Mouse (Mus musculus) cerebellum, adult 9-11 months (tissue): Measurements from ENCODE around the gene Zfhx3.

Source experiments
- DNase-seq: peaks from one replicate; pipeline ENCODE4 v3.0.0; 2022

Gene Zfhx3

DNA sequence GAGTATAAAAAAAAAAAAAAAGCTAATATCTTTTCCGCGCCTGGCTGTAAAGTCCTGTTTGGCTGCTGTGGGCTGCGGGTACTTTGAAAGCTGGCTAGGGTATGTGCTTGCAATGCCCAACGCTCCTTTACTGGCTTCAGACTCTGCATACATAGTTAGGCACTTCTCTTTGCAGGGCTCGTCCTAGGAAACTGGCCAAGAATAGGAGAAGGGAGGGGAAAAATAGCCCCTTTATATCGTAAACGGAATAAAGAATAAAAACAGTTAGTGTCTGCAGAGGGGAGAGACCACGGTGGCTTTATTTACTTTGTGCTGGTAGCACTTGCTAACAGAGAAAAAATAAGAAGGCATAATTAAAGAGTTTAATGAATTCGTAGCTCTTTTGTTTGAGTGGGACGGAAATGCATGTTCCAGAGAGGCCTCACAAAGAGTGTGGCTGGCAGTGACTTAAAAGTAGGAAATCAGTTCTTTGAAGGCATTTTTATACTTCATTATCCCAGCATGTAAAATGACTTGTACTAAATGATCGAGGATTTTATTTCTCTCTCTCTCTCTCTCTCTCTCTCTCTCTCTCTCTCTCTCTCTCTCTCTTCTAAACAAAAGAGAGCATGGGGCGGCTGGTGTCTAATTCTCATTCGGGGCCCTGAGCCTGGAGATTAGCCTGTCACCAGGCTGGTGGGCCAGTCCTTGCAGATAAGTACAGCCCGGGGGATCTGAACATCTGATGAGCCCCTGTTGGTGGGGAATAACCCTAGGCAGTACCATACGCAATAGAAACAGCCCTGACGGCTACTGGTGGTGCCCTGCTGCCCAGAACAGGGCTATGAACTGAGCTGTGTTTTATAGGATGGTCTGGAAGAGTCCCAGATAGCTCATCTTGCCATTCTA lies 159.8 kb downstream of the Zfhx3 start:
- DNase-seq: no peak

DNA sequence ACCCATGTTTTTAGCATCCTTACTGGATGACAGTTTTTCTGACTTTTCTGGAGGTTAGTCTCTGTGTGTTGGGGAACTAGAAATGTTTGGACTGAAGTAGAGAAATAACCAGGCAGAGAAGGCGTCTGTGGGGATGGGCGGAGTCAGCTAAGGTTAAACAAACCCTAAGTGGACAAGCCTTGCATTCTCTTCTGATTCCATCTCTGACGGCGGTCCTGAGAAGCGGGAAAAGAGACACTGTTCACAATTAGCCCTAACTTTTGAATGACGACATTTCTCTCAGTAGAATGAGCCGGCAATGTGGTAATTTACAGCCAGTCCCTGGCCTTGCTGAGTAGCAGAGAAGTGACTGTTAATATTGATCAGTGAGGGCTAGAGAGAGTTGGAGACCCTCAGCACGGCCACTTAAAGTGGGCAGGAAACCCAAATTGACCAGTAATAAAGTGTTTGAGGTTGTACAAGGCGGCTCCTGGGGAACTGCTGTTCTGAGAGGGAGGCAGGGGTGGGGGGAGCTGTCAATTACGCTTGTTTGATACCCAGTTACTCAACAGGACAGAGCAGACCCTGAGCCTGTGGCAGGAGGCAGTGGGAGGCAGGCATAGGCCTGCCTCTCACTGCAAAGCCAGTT lies 162.1 kb downstream of the Zfhx3 start:
- no peak for DNase-seq

DNA sequence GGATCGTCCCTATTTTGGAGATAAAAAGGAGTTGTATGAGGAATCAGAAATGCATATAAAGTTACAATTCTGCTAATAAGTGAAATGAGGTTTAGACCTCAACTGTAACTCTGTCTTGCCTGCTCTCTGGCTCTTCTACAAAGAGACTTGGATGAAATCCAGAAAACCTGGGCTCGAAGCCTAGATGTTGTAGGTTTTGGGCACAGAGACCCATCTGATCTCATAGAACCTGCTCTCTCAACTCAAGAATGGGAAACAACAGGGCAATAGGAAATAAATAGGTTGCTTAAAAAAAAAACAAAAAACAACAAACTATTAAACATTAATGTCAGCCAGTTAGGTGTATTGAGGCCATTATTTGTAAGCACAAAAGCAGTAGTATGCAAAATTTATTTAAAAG lies 182.6 kb downstream of the Zfhx3 start:
- no peak for DNase-seq

DNA sequence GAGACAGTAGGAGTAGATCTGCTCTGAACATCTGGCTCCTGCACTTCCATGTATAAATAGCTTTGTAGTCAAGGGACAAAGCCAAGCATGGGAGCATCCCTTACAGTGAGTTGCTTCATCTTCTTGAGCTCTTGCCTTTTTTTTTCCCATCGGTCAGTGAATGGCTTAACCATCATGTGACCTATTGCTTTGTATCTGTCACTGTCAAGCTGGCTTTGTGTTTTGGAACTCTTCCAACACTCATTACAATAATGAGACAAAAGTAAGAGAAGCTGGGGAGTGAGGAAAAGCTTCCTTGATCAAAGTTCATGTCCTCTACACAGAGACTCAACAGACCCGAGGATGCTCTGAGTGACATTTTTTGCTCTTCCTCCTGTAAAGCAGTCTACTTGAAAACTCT lies 183.0 kb downstream of the Zfhx3 start:
- DNase-seq: no peak

DNA sequence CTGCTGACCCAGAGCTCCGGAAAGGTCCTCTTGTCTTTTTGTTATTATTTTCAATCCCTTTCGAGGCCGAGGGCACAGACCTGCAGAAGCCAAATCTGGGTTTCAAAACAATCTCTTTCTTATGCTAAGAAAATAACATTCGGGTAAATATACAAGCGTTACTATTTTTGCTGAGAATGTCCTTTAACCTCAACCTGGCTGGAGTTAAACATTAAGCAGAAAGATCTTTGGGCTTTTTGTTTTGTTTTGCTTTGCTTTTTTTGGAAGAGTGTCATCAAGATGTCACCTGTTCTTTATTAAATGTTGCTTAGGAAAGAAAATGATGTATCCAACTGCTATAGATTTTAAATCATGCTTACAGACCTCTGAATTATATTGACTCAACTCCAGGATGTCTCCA lies 204.1 kb downstream of the Zfhx3 start:
- DNase-seq: no peak

DNA sequence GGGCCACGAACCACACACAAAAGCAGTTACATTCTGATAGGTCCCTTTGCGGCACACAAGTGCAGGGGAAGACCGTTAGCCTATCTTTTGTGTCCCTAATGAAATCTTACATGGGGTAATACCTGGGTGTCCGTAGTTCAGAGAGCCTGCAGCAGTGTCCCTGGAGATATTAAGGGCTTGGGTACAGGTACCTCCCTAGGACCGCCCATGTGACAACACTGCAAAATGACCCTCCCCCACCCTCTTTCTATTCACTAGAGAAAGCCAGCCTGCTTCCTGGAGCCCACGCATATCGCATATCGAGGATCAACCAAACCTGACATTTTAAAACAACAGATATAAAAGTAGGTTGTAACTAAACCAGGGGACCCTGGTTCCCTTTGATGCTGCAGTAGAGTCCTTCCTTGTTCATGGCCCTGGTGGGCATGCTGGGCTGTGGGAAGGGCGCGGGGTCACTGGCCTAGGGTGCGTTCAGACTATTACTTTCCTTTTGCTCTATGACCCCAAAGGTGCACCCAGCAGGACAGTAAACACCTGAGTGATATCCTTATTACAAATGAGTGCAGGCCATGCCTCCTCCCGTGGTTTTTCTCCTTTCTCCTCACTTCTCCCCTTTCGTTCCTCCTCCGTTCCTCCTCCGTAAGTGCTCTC lies 206.3 kb downstream of the Zfhx3 start:
- no peak for DNase-seq

DNA sequence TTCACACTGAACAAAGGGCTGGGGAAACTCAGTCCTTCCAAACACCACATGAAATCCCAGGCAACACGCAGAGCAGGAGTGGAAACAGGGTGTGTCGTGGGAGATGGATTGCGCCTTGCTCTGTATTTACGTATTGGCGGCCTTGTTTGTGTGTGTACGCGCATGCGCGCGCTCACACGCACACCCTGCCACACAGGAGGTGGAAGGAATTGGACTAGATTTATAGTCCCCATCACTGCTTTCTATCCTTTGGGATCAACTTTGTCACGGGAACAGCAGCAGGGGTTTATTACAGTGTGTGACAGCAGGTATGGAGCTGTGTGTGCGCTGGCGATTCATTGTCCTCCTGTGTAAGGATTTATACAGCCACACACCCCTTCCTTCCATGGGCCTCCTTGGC lies 228.4 kb downstream of the Zfhx3 start:
- DNase-seq: no peak

DNA sequence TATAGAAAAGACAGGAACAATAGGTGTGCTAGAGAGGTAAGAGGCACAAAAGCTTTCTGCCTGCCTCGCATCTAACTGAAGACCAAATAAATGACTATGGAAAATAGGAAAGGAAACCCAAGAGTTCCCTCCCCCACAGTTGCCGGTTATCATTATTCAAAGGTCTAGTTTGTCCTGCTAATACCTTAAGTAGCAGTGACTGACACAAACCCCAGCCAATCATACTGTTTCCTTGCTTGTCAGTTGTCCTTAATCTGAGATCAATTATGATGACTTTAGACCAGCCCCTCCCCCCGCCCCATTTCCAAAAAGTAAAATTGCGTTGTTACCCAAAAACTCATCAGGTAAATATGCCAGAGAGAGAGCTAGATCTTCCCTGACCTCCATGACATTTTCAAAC lies 240.9 kb downstream of the Zfhx3 start:
- DNase-seq: no peak

DNA sequence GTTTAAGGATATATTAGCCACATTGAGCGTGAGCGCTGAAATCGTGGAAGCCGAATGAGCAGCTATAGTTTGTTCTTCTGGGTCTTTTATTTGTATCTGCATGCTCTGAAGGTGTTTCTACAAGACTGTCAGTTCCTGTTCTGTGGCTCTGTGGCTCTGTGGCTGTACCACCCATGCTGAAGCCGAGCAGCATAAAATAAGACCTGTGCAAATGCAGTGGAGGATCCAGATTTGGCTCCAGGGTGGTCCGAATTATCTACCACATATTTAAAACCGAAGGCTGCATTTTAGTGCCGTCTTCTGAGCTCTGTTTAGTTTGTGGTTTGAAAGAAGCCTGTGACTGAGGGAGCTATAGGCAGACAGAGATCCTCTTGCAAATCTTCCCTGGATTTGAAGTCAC lies 241.5 kb downstream of the Zfhx3 start:
- no peak for DNase-seq

DNA sequence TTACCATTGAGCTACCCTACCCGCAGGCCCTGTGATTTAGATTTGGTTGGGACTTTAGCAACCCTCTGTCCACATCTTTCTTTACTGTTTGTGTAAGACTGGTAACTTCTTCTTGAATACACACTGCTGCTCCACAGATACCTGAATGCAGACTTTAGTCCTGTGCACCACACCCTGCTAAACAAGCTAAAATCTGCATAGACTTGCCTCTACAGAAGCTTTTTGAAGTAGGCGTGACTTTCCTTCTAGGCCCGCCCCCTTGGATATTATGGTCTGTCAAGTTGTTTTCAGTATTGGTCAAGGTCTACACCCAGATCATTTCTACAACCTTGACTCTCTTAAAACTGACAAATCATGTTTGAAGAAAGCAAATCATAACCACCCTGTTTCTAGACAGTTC lies 243.8 kb downstream of the Zfhx3 start:
- DNase-seq: no peak

DNA sequence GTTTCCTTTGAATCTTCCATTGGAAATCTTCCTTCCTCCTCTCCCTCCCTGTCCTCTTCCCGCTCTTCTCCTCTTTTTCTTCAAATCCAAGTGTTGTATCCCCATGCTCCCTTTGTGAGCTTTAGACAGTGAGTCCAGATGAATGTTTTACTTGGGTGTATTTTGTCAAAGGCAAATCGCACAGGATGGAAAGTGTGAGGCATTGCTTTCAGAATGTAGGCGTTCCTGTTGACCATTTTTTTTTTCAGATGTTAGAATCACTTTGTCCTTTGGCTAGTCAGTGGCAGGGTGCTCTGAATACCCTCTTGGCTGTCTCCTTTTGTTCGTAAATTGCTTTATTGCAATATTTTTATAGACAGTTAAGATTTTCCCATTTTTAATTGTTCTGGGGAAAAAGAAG lies 245.6 kb downstream of the Zfhx3 start:
- no peak for DNase-seq

DNA sequence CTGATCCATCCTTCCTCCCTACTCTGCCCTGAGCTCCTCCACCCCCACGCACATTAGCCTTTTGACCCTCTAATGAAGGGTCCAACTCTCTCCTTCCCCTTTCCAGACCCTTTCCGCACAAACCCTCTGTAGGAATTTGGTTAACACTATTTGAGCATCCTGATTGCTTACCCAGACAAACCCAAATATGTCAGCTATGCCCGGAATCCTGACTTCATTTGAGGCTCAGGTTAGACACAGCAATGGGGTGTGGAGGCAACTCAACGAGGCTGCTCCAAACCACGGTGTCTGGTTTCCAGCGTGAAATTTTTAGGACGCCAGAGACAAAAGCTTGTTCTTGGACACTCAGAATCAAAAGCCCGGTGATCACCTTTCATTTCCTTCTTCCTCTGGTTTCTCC lies 252.1 kb downstream of the Zfhx3 start:
- no peak for DNase-seq

DNA sequence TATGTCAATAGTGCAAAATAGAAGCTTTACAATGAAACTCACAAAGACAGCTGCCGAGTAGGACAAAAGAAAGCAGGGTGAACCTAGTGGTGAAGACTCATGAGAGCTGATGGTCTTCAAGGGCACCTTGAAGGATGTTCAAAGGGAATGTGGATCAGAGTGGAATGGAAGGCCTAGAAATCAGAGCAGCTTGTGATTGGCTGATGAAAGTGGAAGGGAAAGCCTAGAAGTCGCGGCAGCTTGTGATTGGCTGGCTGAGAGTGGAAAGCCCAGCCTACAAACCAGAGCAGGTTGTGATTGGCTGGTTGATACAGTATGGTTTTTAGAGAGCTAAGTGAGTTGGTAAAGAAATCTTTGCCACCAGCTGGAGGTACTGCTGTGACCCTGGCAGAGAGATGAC lies 272.6 kb downstream of the Zfhx3 start:
- DNase-seq: no peak

DNA sequence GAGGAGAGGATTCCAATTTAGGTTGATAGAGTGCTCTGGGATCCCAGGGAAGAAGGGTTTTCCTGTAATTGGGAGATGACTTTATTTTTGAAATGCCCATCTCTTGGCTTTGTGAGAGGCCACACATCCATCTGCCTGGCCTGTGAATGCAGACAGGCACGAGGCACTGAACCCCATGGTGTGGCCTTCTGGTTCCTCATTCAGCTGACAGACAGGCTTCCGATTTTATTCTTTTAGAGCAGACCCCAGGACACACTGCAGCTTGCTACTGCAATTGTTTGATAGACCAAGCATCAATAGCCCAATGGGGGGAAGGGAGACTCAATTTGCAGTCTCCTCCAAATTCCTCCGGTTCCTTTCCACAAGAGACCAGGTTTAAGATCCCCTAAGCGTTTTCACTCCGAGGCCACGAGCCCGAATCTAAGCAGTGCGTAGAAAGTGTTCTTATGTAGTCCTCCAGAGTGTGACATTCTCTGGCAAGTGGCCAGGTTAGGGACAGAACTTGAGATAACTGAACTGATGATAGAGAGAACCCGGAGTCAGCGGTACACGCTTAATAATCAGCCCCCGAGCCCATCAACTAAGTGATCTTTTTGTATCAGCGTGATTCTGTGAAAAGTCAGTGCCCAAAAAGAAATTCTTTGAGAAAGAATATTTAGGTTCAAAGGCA lies 275.9 kb downstream of the Zfhx3 start:
- no peak for DNase-seq

DNA sequence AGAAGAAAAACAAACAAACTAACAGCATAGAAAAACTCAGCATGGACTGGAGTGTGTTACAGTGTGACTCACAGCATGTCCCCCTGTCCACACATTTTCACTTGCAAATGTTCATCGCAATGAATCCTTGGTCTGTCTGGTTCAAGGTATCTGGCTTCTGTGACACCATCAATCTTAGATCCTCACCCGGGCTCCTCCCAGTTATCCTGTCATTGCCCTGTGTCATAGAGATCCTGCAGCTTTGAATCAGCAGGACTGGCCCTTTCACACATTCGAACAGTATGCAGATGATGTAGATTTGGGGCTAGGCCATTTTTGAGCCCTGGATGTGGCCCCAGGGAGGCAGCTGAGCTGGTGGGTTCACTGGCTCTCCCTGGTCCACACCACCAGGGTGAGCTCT lies 278.1 kb downstream of the Zfhx3 start:
- no peak for DNase-seq

DNA sequence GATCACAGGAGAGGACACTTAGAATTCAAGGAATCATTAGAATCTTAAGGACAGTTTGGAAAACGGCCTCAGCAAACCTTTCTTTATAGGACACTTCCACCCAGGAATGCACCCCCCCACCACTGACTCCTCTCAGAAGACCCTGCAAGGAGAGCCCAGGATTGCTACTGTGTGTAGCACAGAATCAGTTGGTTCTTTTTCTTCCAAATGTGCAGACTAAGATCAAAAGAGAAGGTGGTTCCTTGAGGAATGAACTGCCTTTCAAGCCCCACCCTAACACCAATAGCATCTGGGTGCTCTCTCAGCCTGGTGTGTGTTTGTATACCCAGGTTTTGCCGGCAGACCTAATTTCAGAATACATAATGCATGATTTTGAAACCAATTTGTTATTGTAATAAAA lies 279.6 kb downstream of the Zfhx3 start:
- DNase-seq: no peak

DNA sequence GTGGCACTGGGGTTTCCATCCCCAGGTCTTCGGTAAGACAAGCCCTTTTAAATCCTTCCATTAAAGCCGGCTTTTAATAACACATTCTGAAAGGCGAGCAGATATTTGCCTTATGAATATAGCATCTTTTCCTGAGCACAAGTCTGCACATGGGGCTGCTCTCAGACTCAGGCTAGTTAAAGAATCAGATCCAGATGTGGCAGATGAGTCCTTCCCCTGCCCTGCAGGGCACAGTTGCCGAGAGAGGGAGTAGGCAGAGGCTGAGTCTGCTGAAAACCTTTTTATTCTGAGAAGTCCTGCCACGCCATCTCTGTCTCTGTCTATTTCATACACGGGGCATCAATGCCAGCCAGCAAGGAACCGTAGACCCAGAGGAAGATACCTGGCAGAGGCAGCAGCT lies 289.9 kb downstream of the Zfhx3 start:
- no peak for DNase-seq

DNA sequence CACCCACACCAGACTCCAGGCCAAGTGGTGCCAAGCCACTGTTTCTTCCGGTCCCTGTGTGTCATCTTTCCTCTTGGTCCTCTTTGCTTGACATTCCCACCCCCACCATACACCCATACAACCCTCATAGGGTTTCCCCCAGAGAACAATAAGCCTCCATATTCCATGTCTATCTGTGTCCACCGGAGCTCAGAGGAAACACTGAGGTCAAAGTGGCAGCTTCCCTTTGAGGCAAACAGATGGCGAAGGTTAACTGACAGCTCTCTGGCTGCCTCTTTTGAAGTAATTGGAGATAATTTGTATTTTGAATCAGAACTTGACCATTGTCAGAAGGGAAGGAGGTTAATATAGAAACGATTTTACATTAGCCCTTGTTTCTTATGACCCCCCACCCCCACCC lies 292.0 kb downstream of the Zfhx3 start:
- no peak for DNase-seq

DNA sequence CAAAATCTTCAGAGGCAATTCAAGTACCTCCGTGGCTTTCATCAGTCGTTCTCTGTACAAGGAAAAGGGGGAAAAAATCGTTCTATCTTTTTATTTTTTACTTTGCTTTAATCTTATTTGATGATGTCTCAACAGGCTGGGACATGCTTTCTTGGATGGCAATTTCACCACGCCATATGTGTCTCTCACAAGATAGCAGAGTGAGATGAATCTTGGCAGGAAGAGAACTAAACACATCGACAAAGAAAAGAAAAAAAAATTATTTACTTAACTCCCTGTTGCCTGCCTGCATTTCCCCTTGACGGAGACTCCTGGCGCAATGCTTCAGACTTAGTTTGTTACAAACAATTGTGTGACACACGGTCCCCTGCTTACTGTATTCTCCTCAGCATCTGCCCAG lies 294.3 kb downstream of the Zfhx3 start:
- no peak for DNase-seq

DNA sequence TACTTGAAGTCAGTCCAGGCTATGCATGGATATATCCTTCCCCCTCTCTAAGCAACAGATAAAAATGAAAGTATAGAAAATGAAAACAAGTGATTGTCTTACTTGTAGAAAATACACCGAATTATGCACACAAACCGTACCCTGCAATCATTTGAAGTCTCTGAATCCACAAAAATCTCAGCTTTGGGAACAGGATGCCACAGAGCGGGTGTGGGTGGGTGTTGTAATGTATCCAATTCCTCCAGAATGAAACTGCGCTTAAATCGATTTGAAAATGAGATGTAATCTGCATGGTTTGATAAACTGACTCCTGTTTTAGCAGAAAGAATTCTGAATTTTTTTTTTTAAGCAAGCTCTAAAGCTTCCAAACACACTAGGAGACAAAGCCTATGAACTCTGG lies 297.1 kb downstream of the Zfhx3 start:
- no peak for DNase-seq

DNA sequence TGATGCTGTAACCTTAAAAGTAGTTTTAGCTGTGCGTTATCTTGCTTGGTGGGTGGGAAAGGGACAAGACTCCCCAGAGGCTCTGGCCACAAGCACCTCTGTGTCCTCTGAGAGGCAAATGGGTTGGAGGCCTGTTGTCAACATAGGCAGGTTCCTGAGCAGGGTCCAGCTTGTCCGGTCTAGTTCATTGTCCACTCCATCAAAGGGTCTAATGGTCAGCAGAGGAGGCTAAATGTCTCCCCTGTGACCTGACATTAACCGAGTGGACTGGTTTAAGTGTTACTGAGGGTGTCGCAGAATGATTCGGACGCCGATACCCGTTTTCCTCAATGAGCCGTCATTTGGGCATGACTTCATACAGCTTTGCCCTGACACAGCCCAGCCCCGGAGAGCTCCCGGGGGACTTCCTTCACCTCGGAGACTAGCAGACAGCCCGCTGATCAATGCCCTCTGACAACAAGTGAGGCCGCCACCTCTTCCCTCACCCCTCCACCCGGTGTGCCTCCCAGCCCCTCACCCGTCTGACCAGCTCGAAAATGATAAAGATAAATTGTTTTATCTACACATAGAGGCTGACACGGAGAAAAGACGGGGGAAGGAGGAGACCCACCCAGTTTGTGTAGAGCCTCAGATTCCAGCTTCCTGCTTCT lies 298.7 kb downstream of the Zfhx3 start:
- no peak for DNase-seq

DNA sequence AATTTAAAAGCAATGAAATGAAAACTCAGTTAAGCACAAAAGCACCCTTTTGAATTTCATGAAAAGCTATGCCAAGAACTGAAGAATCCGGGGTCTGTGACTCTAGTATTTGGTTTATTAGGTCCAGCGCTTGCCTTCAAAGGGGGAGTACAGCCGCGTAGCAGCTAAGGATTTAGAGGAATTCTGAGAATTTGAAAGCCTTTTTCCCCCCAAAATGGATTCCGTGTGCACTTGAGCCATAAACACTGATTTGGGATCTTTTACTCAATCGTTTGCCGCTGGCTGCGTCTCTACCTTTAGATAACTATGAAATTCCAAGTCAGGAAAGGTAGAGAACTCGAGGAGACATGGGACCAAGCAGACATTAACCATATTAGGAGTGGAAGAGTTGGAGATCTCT lies 300.8 kb downstream of the Zfhx3 start:
- DNase-seq: no peak
